Mouse (Mus musculus): ENCODE results near the gene Cd300ld5.
"Not testable (repeated sequence)": the region's sequence is repeated elsewhere in the genome, so short reads cannot be mapped to it uniquely, and the experiment has no call there.

Cd300ld5 gene

GRCm38 (mm10) chr11:115048259-115048658 lies 10.7 kb upstream of the Cd300ld5 start, which contains the start of gene Cd300ld3:
Gene Cd300ld3 (minus strand): TSS chr11:115048409.
- no peak for DNase-seq (ENCODE audit: low read depth, low spot score)

- DNase-seq (ENCODE audit: low read depth, low spot score) = not testable (repeated sequence)
These were observed 10.7 kb downstream of the Cd300ld5 start, which contains the start of gene Cd300ld4 for GRCm38 (mm10) chr11:115026912-115027311. Gene Cd300ld4 (minus strand): TSS chr11:115027012.

GRCm38 (mm10) chr11:115016093-115016492 lies 21.5 kb downstream of the Cd300ld5 start, which contains the start of gene Cd300ld2:
Gene Cd300ld2 (minus strand): TSS chr11:115016193.
- DNase-seq (ENCODE audit: low read depth, low spot score) = not testable (repeated sequence)

GRCm38 (mm10) chr11:115004070-115004469 lies 33.5 kb downstream of the Cd300ld5 start:
- no peak for DNase-seq (ENCODE audit: low read depth, low spot score)

GRCm38 (mm10) chr11:115001474-115002040 lies 36.0 kb downstream of the Cd300ld5 start, which contains the start of gene Cd300c2:
Gene Cd300c2 (minus strand): TSS chr11:115001880.
- no peak for DNase-seq (ENCODE audit: low read depth, low spot score)

GRCm38 (mm10) chr11:114989793-114990192 lies 47.8 kb downstream of the Cd300ld5 start, which contains the start of gene Cd300ld:
Gene Cd300ld (minus strand): TSS chr11:114989922.
- no peak for DNase-seq (ENCODE audit: low read depth, low spot score)

- DNase-seq (ENCODE audit: low read depth, low spot score) = no peak
These were observed 55.7 kb downstream of the Cd300ld5 start for GRCm38 (mm10) chr11:114981866-114982265.
